Mouse (Mus musculus) myocyte (in vitro differentiated cells): ENCODE results near the gene Arhgef38. TPM values are rescaled to one million over a fixed set of nuclear protein-coding genes. Genes with fewer than 3 reads are reported as not detected.

Experiments
- H3K27me3 ChIP-seq: one replicate; pipeline ENCODE4 v1.6.1; 2011; ENCODE audit not compliant: control insufficient read depth, insufficient read depth, insufficient read length
- H3K36me3 ChIP-seq: one replicate; pipeline ENCODE4 v1.6.1; 2011; ENCODE audit not compliant: control insufficient read depth, insufficient read depth
- H3K4me2 ChIP-seq: one replicate; pipeline ENCODE4 v1.6.1; 2011; ENCODE audit warnings: low read depth, control low read depth
- H3K4me3 ChIP-seq: one replicate; pipeline ENCODE4 v1.5.1; 2011; ENCODE audit warnings: mild to moderate bottlenecking, control low read depth, moderate library complexity
- H3K79me2 ChIP-seq: one replicate; pipeline ENCODE4 v1.6.1; 2011; ENCODE audit not compliant: control insufficient read depth, insufficient read depth
- H3ac ChIP-seq: one replicate; pipeline ENCODE4 v1.6.1; 2011; ENCODE audit not compliant: control insufficient read depth, insufficient read length
- CEBPB ChIP-seq: IDR thresholded peaks from 2 replicates; pipeline ENCODE4 v1.6.1; 2011; ENCODE audit warnings: mild to moderate bottlenecking, moderate library complexity; ENCODE audit not compliant: poor library complexity, insufficient read depth, severe bottlenecking
- E2F4 ChIP-seq: IDR thresholded peaks from one replicate; pipeline ENCODE4 v1.6.1; 2011; ENCODE audit warnings: mild to moderate bottlenecking, control low read depth, moderate library complexity; ENCODE audit not compliant: insufficient read depth
- MAX ChIP-seq: IDR thresholded peaks from one replicate; pipeline ENCODE4 v1.6.1; 2011; ENCODE audit warnings: low read depth, mild to moderate bottlenecking, control low read depth
- MYOD1 ChIP-seq, 3 experiments: IDR thresholded peaks; one replicate each; pipeline ENCODE4 v1.6.1; 2011; ENCODE audit warnings: control low read depth in 2 of 3, low read depth in 2 of 3, mild to moderate bottlenecking in 2 of 3, moderate library complexity in 1 of 3; ENCODE audit not compliant: insufficient read length in 2 of 3, control insufficient read depth in 1 of 3
- MYOG ChIP-seq, 3 experiments: IDR thresholded peaks; one replicate each; pipeline ENCODE4 v1.6.1; 2011; ENCODE audit warnings: control low read depth in 2 of 3, low read depth in 2 of 3, mild to moderate bottlenecking in 2 of 3; ENCODE audit not compliant: insufficient read length in 2 of 3, control insufficient read depth in 1 of 3, insufficient read depth in 1 of 3
- POLR2A ChIP-seq: IDR thresholded peaks from one replicate; pipeline ENCODE4 v1.6.1; 2011; ENCODE audit warnings: low read depth, mild to moderate bottlenecking, control low read depth, moderate library complexity; ENCODE audit not compliant: insufficient read length
- POLR2AphosphoS2 ChIP-seq: IDR thresholded peaks from one replicate; pipeline ENCODE4 v1.6.1; 2011; ENCODE audit warnings: low read depth, control low read depth; ENCODE audit not compliant: insufficient read length
- REST ChIP-seq: IDR thresholded peaks from one replicate; pipeline ENCODE4 v1.6.1; 2011; ENCODE audit warnings: mild to moderate bottlenecking, control low read depth, moderate library complexity; ENCODE audit not compliant: insufficient read depth, insufficient read length
- SRF ChIP-seq: IDR thresholded peaks from one replicate; pipeline ENCODE4 v1.6.1; 2011; ENCODE audit warnings: low read depth; ENCODE audit not compliant: control insufficient read depth, insufficient read length
- TCF12 ChIP-seq: IDR thresholded peaks from one replicate; pipeline ENCODE4 v1.6.1; 2011; ENCODE audit warnings: mild to moderate bottlenecking, control low read depth; ENCODE audit not compliant: poor library complexity, insufficient read depth, severe bottlenecking
- TCF3 ChIP-seq: IDR thresholded peaks from one replicate; pipeline ENCODE4 v1.6.1; 2011; ENCODE audit warnings: low read depth, control low read depth; ENCODE audit not compliant: insufficient read length
- USF1 ChIP-seq: IDR thresholded peaks from one replicate; pipeline ENCODE4 v1.6.1; 2011; ENCODE audit warnings: low read depth, mild to moderate bottlenecking, control low read depth, moderate library complexity
- polyA plus RNA-seq: library from polyadenylated mRNA; unstranded; fragments of >200 nt; fragmentation: generic; extraction: Trizol; gene quantifications from one replicate; pipeline ENCODE4 v1.2.1, GENCODE M21; 2012; ENCODE audit warnings: missing spikeins

The Arhgef38 gene
- polyA plus RNA-seq = not detected

DNA sequence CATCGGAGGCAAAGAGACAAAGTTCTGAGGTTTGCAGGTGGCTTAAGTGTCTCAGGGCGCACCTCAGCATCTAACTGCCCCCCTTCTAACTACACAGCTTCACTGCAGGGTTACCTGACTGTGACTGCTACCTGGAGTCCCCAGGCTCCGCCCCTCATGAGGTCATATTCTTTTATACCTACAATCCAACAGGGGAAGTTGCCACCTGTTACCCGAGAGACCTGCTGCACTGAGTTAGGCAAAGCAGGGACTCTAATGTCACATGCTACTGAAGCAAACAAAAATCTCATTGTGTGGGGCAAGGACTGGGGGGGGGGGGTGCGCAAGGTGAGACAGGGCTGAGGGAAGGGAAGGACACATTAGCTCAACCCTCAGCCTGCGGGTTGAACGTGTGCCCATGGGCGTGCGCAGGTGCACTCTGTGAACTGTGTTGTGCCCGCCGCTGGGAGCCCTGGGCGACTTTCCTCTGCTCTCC lies at the start of gene Arhgef38:
Arhgef38 (minus strand) TSS at position 129 of the 475 bp plus-strand sequence.
- no peaks in the 10 kb centered on the region for H3K36me3 ChIP-seq
- TF ChIP-seq MYOG (IDR thresholded peaks at IDR 0.05; ENCODE audit: control insufficient read depth in 1 of 3, insufficient read depth in 1 of 3, insufficient read length in 2 of 3, low read depth in 2 of 3) (no peak), POLR2AphosphoS2 (no peak), POLR2A (no peak), REST (no peak), E2F4 (no peak), SRF (no peak), MAX (no peak), CEBPB (no peak), MYOD1 (IDR thresholded peaks at IDR 0.05; ENCODE audit: control insufficient read depth in 1 of 3, insufficient read length in 2 of 3, low read depth in 2 of 3) (no peak)
- no peak within 1 kb of the TSS for H3ac ChIP-seq
- H3K27me3 ChIP-seq = peaks cover 16% of the 10 kb centered on the region
- no peak within 1 kb of the TSS for H3K4me3 ChIP-seq
- H3K79me2 ChIP-seq = no peaks in the 10 kb centered on the region
- H3K4me2 ChIP-seq = no peak within 1 kb of the TSS

DNA sequence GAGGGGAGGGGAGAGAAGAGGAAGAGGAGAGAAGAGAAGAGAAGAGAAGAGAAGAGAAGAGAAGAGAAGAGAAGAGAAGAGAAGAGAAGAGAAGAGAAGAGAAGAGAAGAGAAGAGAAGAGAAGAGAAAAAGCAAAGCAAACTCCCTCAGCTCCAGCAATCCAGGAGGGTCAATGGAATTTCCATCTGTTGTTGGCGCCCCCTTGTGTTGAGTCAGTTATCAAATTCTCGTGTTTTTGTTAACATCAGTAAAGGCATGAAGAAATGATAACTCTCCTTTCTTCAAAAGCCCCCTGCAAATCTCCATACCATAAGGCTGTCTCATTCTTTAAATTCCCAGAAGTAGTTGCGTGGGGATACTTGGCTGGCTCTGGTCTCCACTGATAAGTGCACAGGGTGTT lies 37.1 kb upstream of the Arhgef38 start:
- H3K79me2 ChIP-seq = no peaks in the 10 kb centered on the region
- H3K4me3 ChIP-seq = no peak overlapping the region
- H3K27me3 ChIP-seq = no peaks in the 10 kb centered on the region
- H3K36me3 ChIP-seq = no peaks in the 10 kb centered on the region
- TF ChIP-seq TCF3 (no peak), SRF (no peak), CEBPB (no peak)
- H3ac ChIP-seq = no peak overlapping the region
- no peak overlapping the region for H3K4me2 ChIP-seq

DNA sequence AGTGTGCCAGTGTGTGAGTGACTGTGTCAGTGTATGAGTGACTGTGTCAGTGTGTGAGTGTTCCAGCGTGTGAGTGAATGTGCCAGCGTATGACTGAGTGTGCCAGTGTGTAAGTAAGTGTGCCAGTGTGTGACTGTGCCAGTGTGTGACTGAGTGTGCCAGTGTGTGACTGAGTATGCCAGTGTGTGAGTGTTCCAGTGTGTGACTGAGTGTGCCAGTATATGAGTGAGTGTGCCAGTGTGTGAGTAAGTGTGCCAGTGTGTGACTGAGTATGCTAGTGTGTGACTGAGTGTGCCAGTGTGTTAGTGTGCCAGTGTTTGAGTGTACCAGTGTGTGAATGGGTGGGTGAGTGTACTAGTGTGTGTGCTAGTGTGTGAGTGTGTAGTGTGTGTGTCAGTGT lies 24.1 kb upstream of the Arhgef38 start:
- Histone ChIP-seq H3K4me3 (no peak overlapping the region), H3ac (peak overlapping the region; percentile 11), H3K36me3 (no peaks in the 10 kb centered on the region), H3K27me3 (no peaks in the 10 kb centered on the region), H3K4me2 (no peak overlapping the region), H3K79me2 (no peaks in the 10 kb centered on the region)
- TF ChIP-seq MYOG (IDR thresholded peaks at IDR 0.05; ENCODE audit: control insufficient read depth in 1 of 3, insufficient read depth in 1 of 3, insufficient read length in 2 of 3, low read depth in 2 of 3) = no peak
- TF ChIP-seq MAX = no peak
- no peak for TF ChIP-seq USF1
- TF ChIP-seq CEBPB = no peak
- no peak for TF ChIP-seq TCF12
- TF ChIP-seq MYOD1 (IDR thresholded peaks at IDR 0.05; ENCODE audit: control insufficient read depth in 1 of 3, insufficient read length in 2 of 3, low read depth in 2 of 3) = no peak
- no peak for TF ChIP-seq SRF
- no peak for TF ChIP-seq TCF3
- TF ChIP-seq E2F4 = no peak
- no peak for TF ChIP-seq POLR2A
- no peak for TF ChIP-seq REST
- TF ChIP-seq POLR2AphosphoS2 = no peak

DNA sequence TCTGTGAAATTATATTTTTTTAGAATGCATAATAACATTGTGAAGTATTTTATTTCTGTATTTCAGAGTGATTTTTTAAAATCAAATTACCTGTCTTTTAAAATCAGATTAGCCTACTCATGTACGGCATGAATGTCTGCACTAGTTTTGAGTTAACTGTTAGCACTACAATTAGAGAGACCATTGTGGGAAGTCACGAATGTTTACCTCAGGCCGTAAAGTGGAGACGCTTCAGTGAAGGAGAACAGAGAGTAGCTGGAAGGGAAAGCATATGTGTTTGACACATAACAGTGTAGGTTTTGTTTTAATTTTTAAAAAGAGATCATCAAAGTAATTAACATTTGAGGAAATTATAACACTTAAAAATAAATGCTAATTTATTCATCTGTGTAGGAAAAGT lies 21.1 kb upstream of the Arhgef38 start:
- TF ChIP-seq TCF12 = no peak
- TF ChIP-seq E2F4 = no peak
- TF ChIP-seq REST = no peak
- TF ChIP-seq TCF3 = no peak
- no peak for TF ChIP-seq POLR2A
- no peak for TF ChIP-seq MYOG (IDR thresholded peaks at IDR 0.05; ENCODE audit: control insufficient read depth in 1 of 3, insufficient read depth in 1 of 3, insufficient read length in 2 of 3, low read depth in 2 of 3)
- no peak for TF ChIP-seq SRF
- TF ChIP-seq MYOD1 (IDR thresholded peaks at IDR 0.05; ENCODE audit: control insufficient read depth in 1 of 3, insufficient read length in 2 of 3, low read depth in 2 of 3) = no peak
- Histone ChIP-seq H3K36me3 (no peaks in the 10 kb centered on the region), H3K79me2 (no peaks in the 10 kb centered on the region), H3K4me3 (no peak overlapping the region), H3ac (no peak overlapping the region), H3K27me3 (no peaks in the 10 kb centered on the region), H3K4me2 (no peak overlapping the region)

DNA sequence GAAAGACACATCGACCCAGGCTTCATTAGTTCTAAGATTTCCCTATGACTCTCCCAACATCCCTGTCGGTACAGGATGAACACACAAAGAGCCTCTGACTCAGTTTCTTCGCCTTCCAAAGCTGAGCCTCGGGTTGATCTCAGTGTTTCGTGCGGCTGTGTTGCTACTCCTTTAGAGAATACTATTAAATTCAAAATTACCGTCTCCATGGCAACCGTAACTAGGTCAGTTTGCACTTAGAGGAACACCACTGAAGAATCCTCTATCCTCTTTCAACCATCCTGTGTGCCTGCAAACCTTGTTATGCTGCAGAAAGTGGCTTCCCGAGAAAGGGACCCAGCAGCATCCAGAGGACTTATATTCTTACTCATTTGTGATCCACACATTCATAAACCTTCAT lies 9.3 kb upstream of the Arhgef38 start:
- Histone ChIP-seq H3K4me3 (no peak overlapping the region), H3ac (no peak overlapping the region), H3K36me3 (no peaks in the 10 kb centered on the region), H3K79me2 (no peaks in the 10 kb centered on the region), H3K27me3 (no peaks in the 10 kb centered on the region), H3K4me2 (no peak overlapping the region)
- TF ChIP-seq MAX (no peak), REST (no peak), E2F4 (no peak), USF1 (no peak), SRF (no peak), MYOG (IDR thresholded peaks at IDR 0.05; ENCODE audit: control insufficient read depth in 1 of 3, insufficient read depth in 1 of 3, insufficient read length in 2 of 3, low read depth in 2 of 3) (no peak), CEBPB (no peak), MYOD1 (IDR thresholded peaks at IDR 0.05; ENCODE audit: control insufficient read depth in 1 of 3, insufficient read length in 2 of 3, low read depth in 2 of 3) (no peak), TCF3 (no peak), POLR2A (no peak), TCF12 (no peak)
